In the genomic region with DNA sequence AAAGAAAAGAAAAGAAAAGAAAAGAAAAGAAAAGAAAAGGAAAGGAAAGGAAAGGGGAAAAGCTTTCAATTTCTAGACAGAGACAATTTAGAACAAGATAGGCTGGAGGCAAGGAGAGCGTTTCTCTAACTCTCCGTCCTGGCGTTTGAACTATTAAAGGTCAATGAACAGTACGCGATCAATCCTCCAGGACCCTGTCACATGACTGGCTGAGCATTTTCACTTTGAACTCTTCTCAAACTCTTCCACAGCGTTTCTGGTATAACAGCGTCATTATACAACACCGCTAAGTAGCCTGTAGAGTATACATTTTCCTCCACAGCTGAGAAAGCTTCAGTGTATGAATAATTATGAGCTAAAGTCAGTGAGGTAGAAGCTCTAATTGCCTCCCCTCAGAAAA, we compare ENCODE assay signal across 25 mouse cellular contexts. TPM values are rescaled to one million over a fixed set of nuclear protein-coding genes. Genes with fewer than 3 reads are reported as not detected.
DNase-seq lines count a peak whose midpoint lies in the region; ATAC-seq and TF ChIP-seq lines count a peak whose summit lies in the region.
"Had no signal": no experiment of that assay in that cellular context is flagged by ENCODE, and none has a peak within 500 bp of the region (broad histone marks: within the 10 kb centered on the region; RNA-seq: fewer than 3 reads in every experiment).

No protein-coding gene starts in this region.

- H3K79me2 ChIP-seq in liver, adult 2 months (ENCODE audit: control insufficient read depth, insufficient read depth, low read length), result peaks cover 8% of the 10 kb centered on the region

- H3K9me3 ChIP-seq in intestine, postnatal 0 days (ENCODE audit: control insufficient read depth), result no peaks in the 10 kb centered on the region
- H3K9me3 ChIP-seq: embryonic facial prominence, embryonic 13.5 days; forebrain, embryonic 10.5 days; heart, embryonic 10.5 days; heart, embryonic 15.5 days; hindbrain, embryonic 13.5 days; limb, embryonic 12.5 days; lung, embryonic 15.5 days; midbrain, embryonic 13.5 days; neural tube, embryonic 13.5 days had no signal

- peak; percentile 51 for DNase-seq in kidney, adult 11 months
- no peak for DNase-seq in kidney, postnatal 14 days
- DNase-seq in liver, adult 2 months (ENCODE audit: extremely low read depth, low read depth, low spot score), result peak; percentile 95
- DNase-seq in liver, result no peak
- DNase-seq in kidney, postnatal 25 days, result peak; percentile 64 to 65
- DNase-seq in lung, postnatal 25 days (ENCODE audit: low spot score), result no peak
- DNase-seq in left cerebral cortex, postnatal 25 days (ENCODE audit: low spot score in 2 of 2), result no peak
- DNase-seq: cerebellum, adult 18-20 months; cerebellum, postnatal 10 days; layer of hippocampus, adult 9-11 months; right cerebral cortex, postnatal 4 days had no signal

- intact Hi-C loops in left cerebral cortex, postnatal 25 days (cut with DNase I), result loop anchor here (5.0 kb wide), 2 partner anchors 100 to 145 kb away; no protein-coding TSS in a partner anchor

- 12% methylated on average over 8 of the region's 8 CpGs for WGBS in liver, adult 2 months
- WGBS in intestine, postnatal 0 days, result 26% methylated on average over 8 of the region's 8 CpGs

- no peak for TF ChIP-seq POLR2A in liver, adult 2 months (IDR thresholded peaks at IDR 0.05; ENCODE audit: extremely low read depth, insufficient read depth, low read length)

- peak overlapping the region; percentile 94 for H3K27ac ChIP-seq in liver, adult 2 months (replicated peaks; ENCODE audit: insufficient read depth, low read depth, low read length)
- peak overlapping the region; percentile 99; the same call in 1 of the 2 replicates for H3K27ac ChIP-seq in intestine, postnatal 0 days (ENCODE audit: low read depth, low read length)
- H3K27ac ChIP-seq: embryonic facial prominence, embryonic 13.5 days; forebrain, embryonic 10.5 days; heart, embryonic 10.5 days; heart, embryonic 15.5 days; hindbrain, embryonic 13.5 days; limb, embryonic 12.5 days; liver, embryonic 14.5 days; macrophage; midbrain, embryonic 13.5 days; neural tube, embryonic 13.5 days had no signal

- H3K4me1 ChIP-seq in liver, adult 2 months (ENCODE audit: control insufficient read depth, insufficient read depth, low read length), result peaks cover 12% of the 10 kb centered on the region
- H3K4me1 ChIP-seq in intestine, postnatal 0 days (replicated peaks; ENCODE audit: control insufficient read depth, insufficient read depth, low read length), result 0 out of 2 replicates have a peak, but pooled peaks cover 3% of the 10 kb centered on the region

- no peak for ATAC-seq in intestine, postnatal 0 days
- ATAC-seq: CD4-positive, CD25-positive, alpha-beta regulatory T cell, adult 4 months; forebrain, embryonic 16.5 days; midbrain, embryonic 13.5 days had no signal

- no peaks in the 10 kb centered on the region for H3K27me3 ChIP-seq in liver, adult 2 months (ENCODE audit: control insufficient read depth, insufficient read depth, low read length)
- H3K27me3 ChIP-seq in intestine, postnatal 0 days (replicated peaks; ENCODE audit: control insufficient read depth, insufficient read depth, low read length), result no peaks in the 10 kb centered on the region
- H3K27me3 ChIP-seq: embryonic facial prominence, embryonic 13.5 days; heart, embryonic 15.5 days; limb, embryonic 12.5 days; lung, embryonic 15.5 days; midbrain, embryonic 13.5 days had no signal

- H3K36me3 ChIP-seq in liver, adult 2 months (ENCODE audit: control insufficient read depth, insufficient read depth, low read length), result peaks cover 14% of the 10 kb centered on the region
- no peaks in the 10 kb centered on the region for H3K36me3 ChIP-seq in intestine, postnatal 0 days (ENCODE audit: control insufficient read depth, insufficient read depth)
- H3K36me3 ChIP-seq: embryonic facial prominence, embryonic 13.5 days; heart, embryonic 10.5 days; heart, embryonic 15.5 days; hindbrain, embryonic 13.5 days; limb, embryonic 12.5 days; lung, embryonic 15.5 days; midbrain, embryonic 13.5 days; neural tube, embryonic 13.5 days had no signal

- H3K9ac ChIP-seq in liver, adult 2 months (ENCODE audit: low read depth, low read length), result no peak overlapping the region
- no peak overlapping the region for H3K9ac ChIP-seq in intestine, postnatal 0 days (ENCODE audit: low read depth, low read length)
- H3K9ac ChIP-seq: embryonic facial prominence, embryonic 13.5 days; heart, embryonic 15.5 days; hindbrain, embryonic 13.5 days; limb, embryonic 12.5 days; liver, embryonic 14.5 days; lung, embryonic 15.5 days; midbrain, embryonic 13.5 days; neural tube, embryonic 13.5 days had no signal

- no peak overlapping the region for H3K4me3 ChIP-seq in liver, adult 2 months (ENCODE audit: insufficient read depth, low read depth, low read length)
- no peak overlapping the region for H3K4me3 ChIP-seq in intestine, postnatal 0 days (ENCODE audit: low read depth, low read length)
- H3K4me3 ChIP-seq: embryonic facial prominence, embryonic 13.5 days; forebrain, embryonic 10.5 days; heart, embryonic 10.5 days; heart, embryonic 15.5 days; hindbrain, embryonic 13.5 days; limb, embryonic 12.5 days; lung, embryonic 15.5 days; midbrain, embryonic 13.5 days; neural tube, embryonic 13.5 days had no signal

- H3K4me2 ChIP-seq in intestine, postnatal 0 days (replicated peaks; ENCODE audit: low read depth), result no peak overlapping the region
- H3K4me2 ChIP-seq: embryonic facial prominence, embryonic 13.5 days; heart, embryonic 15.5 days; hindbrain, embryonic 13.5 days; limb, embryonic 12.5 days; lung, embryonic 15.5 days; midbrain, embryonic 13.5 days; neural tube, embryonic 13.5 days had no signal

- no peak for TF ChIP-seq CTCF in liver, adult 2 months (IDR thresholded peaks at IDR 0.05; ENCODE audit: low read depth, low read length)
- TF ChIP-seq CTCF in intestine, postnatal 0 days (IDR thresholded peaks at IDR 0.05; ENCODE audit: low read depth), result no peak

RNA-seq across cellular contexts. Expression of gene Errfi1, which starts 1.7 kb away (rescaled TPM):
- 589 and 661 TPM in 2 replicates for total RNA-seq in liver, adult 2 months (2014; rRNA removed)
- polyA plus RNA-seq in liver, adult 2 months (2012; rRNA removed), result 259 and 295 TPM in 2 replicates
- polyA plus RNA-seq in intestine, postnatal 0 days (2015; fragmentation: Nextera tagmentation; extraction: Ambion mirVana), result 27.2 and 27.7 TPM in 2 replicates
- total RNA-seq in left cerebral cortex, postnatal 25 days (2021), result 10 to 100 TPM; 26.2 to 28.4 TPM

Comparison
In these comparisons a context has a peak if more than half of its experiments do, and no peak if none do; other contexts are left out.
1. DNase-seq: peak in kidney, adult 11 months (single experiment), liver, adult 2 months (single experiment) and kidney, postnatal 25 days (2 of 2); none in kidney, postnatal 14 days (single experiment), liver (single experiment), lung, postnatal 25 days (single experiment) and left cerebral cortex, postnatal 25 days (0 of 2).
2. RNA of gene Errfi1, which starts 1.7 kb away (total RNA-seq): 589 to 661 TPM in liver, adult 2 months; 26.2 to 28.4 TPM in left cerebral cortex, postnatal 25 days; every median in the first group is over 10 times any median in the second.